ENCODE assay signal across 9 mouse cellular contexts in genomic region chr3:134303492-134303808, GRCm38 (mm10).
DNase-seq lines count a peak whose midpoint lies in the region; ATAC-seq and TF ChIP-seq lines count a peak whose summit lies in the region.
"Had no signal": no experiment of that assay in that cellular context is flagged by ENCODE, and none has a peak within 500 bp of the region (broad histone marks: within the 10 kb centered on the region; RNA-seq: fewer than 3 reads in every experiment).

No protein-coding gene starts in this region.

- peak overlapping the region; percentile 75; the same call in 1 of the 2 replicates for H3K27ac ChIP-seq in left cerebral cortex, adult 2 months
- H3K27ac ChIP-seq in limb, embryonic 10.5 days: peak overlapping the region; percentile 25; the same call in 1 of the 2 replicates
- H3K27ac ChIP-seq in stomach, embryonic 15.5 days: no peak overlapping the region

- no peaks in the 10 kb centered on the region for H3K36me3 ChIP-seq in limb, embryonic 10.5 days
- no peaks in the 10 kb centered on the region for H3K36me3 ChIP-seq in stomach, embryonic 15.5 days

- no peak overlapping the region for H3K9ac ChIP-seq in stomach, embryonic 15.5 days

- TF ChIP-seq CTCF in left cerebral cortex, adult 2 months (IDR thresholded peaks at IDR 0.05): no peak

- 0 out of 2 replicates have a peak, but pooled peaks have one; percentile 27 for ATAC-seq in cerebellum, adult (ENCODE audit: insufficient number of reproducible peaks, low FRiP score, low TSS enrichment)
- no peak for ATAC-seq in stomach, embryonic 15.5 days (ENCODE audit: insufficient read depth, low FRiP score, low read depth)
- no peak for ATAC-seq in inflammation-experienced regulatory T-cells, adult 6 months

- WGBS in limb, embryonic 10.5 days: 42% methylated on average over 3 of the region's 3 CpGs
- WGBS in stomach, embryonic 15.5 days: 54% methylated on average over 3 of the region's 3 CpGs

- H3K4me2 ChIP-seq in stomach, embryonic 15.5 days: peak overlapping the region; percentile 52

- no peak for DNase-seq in cerebellum, adult 11-12 months
- no peak for DNase-seq in left cerebral cortex, adult 2 months (ENCODE audit: extremely low spot score in 1 of 2, low spot score in 2 of 2)
- no peak for DNase-seq in left cerebral cortex, adult 8-10 months (ENCODE audit: low spot score in 2 of 2)
- no peak for DNase-seq in limb, embryonic 10.5 days (ENCODE audit: low spot score)
- no peak for DNase-seq in c-Kit-positive CD71-positive TER-119-positive erythroid progenitor cells, embryonic 14.5 days (ENCODE audit: low spot score)
- DNase-seq: kidney, adult 9 months had no signal

- intact Hi-C loops in left cerebral cortex, adult 2 months (cut with DNase I): loop anchor here (5.0 kb wide), 1 partner anchor 66 kb away; the partner anchor contains the start of gene Cxxc4

- H3K27me3 ChIP-seq in limb, embryonic 10.5 days (ENCODE audit: low read depth, poor library complexity, severe bottlenecking): no peaks in the 10 kb centered on the region
- no peaks in the 10 kb centered on the region for H3K27me3 ChIP-seq in stomach, embryonic 15.5 days (replicated peaks)

- H3K4me3 ChIP-seq in left cerebral cortex, adult 2 months: peak overlapping the region; percentile 59
- 0 out of 2 replicates have a peak overlapping the region, but pooled peaks have one; percentile 31 for H3K4me3 ChIP-seq in limb, embryonic 10.5 days
- no peak overlapping the region for H3K4me3 ChIP-seq in stomach, embryonic 15.5 days (replicated peaks)

- H3K4me1 ChIP-seq in limb, embryonic 10.5 days: peaks cover 50% of the 10 kb centered on the region
- H3K4me1 ChIP-seq in stomach, embryonic 15.5 days: peaks cover 3% of the 10 kb centered on the region; the same call in 1 of the 2 replicates

- H3K9me3 ChIP-seq in limb, embryonic 10.5 days (replicated peaks): no peaks in the 10 kb centered on the region
- H3K9me3 ChIP-seq in stomach, embryonic 15.5 days: no peaks in the 10 kb centered on the region
